Mouse (Mus musculus): ENCODE results near the gene Pfkfb4. TPM values are rescaled to one million over a fixed set of nuclear protein-coding genes. Genes with fewer than 3 reads are reported as not detected.
A peak's percentile ranks its signal among the peaks of the same experiment; 100 is the strongest.

Gene Pfkfb4
- 22.0 and 22.8 TPM in 2 replicates for polyA plus RNA-seq (2015; fragmentation: Nextera tagmentation; extraction: Ambion mirVana)

GRCm38 (mm10) chr9:108991428-108992084 is at the start of gene Pfkfb4:
Gene Pfkfb4, plus strand, starts transcription at chr9:108991778.
- ATAC-seq, result peak; percentile 97
- Histone ChIP-seq H3K4me2 (replicated peaks; ENCODE audit: low read depth, low read length) (peak within 1 kb of the TSS; percentile 73), H3K27ac (ENCODE audit: low read length) (peak within 1 kb of the TSS; percentile 86), H3K27me3 (replicated peaks; ENCODE audit: insufficient read depth, low read length) (no peaks in the 10 kb centered on the region), H3K36me3 (ENCODE audit: insufficient read depth, low read length) (no peaks in the 10 kb centered on the region), H3K9me3 (ENCODE audit: low read length) (no peaks in the 10 kb centered on the region), H3K9ac (replicated peaks; ENCODE audit: low read depth) (no peak within 1 kb of the TSS; the same call in 1 of the 2 replicates), H3K4me3 (ENCODE audit: low read depth, low read length) (peak within 1 kb of the TSS; percentile 47), H3K4me1 (ENCODE audit: insufficient read depth, low read depth, low read length) (peaks cover 8% of the 10 kb centered on the region; the same call in 1 of the 2 replicates)
- TF ChIP-seq CTCF (IDR thresholded peaks at IDR 0.05), result no peak
- peak; percentile 73 for TF ChIP-seq EP300 (IDR thresholded peaks at IDR 0.05)
- DNase-seq (ENCODE audit: low spot score), result peak; percentile 100
- WGBS, result under 1% methylated on average over 31 of the region's 31 CpGs

- no peak overlapping the region for H3K9ac ChIP-seq (replicated peaks; ENCODE audit: low read depth)
- TF ChIP-seq CTCF (IDR thresholded peaks at IDR 0.05), result no peak
- TF ChIP-seq EP300 (IDR thresholded peaks at IDR 0.05), result no peak
- 72% methylated on average over 9 of the region's 9 CpGs for WGBS
- H3K9me3 ChIP-seq (ENCODE audit: low read length), result no peaks in the 10 kb centered on the region
- DNase-seq (ENCODE audit: low spot score) (no peak), ATAC-seq (no peak)
- H3K27me3 ChIP-seq (replicated peaks; ENCODE audit: insufficient read depth, low read length), result no peaks in the 10 kb centered on the region
- H3K4me1 ChIP-seq (ENCODE audit: insufficient read depth, low read depth, low read length), result no peaks in the 10 kb centered on the region
- no peak overlapping the region for H3K4me3 ChIP-seq (ENCODE audit: low read depth, low read length)
- peaks cover 55% of the 10 kb centered on the region for H3K36me3 ChIP-seq (ENCODE audit: insufficient read depth, low read length)
- no peak overlapping the region for H3K27ac ChIP-seq (ENCODE audit: low read length)
- no peak overlapping the region for H3K4me2 ChIP-seq (replicated peaks; ENCODE audit: low read depth, low read length)
Measured at GRCm38 (mm10) chr9:108945111-108945510, 46.5 kb upstream of the Pfkfb4 start.

GRCm38 (mm10) chr9:108945608-108946007 is 46.0 kb upstream of the Pfkfb4 start:
- 87% methylated on average over 5 of the region's 5 CpGs for WGBS
- ATAC-seq, result no peak
- Histone ChIP-seq H3K4me3 (ENCODE audit: low read depth, low read length) (no peak overlapping the region), H3K27me3 (replicated peaks; ENCODE audit: insufficient read depth, low read length) (no peaks in the 10 kb centered on the region), H3K27ac (ENCODE audit: low read length) (no peak overlapping the region), H3K9me3 (ENCODE audit: low read length) (no peaks in the 10 kb centered on the region), H3K36me3 (ENCODE audit: insufficient read depth, low read length) (peaks cover 58% of the 10 kb centered on the region), H3K4me1 (ENCODE audit: insufficient read depth, low read depth, low read length) (no peaks in the 10 kb centered on the region), H3K9ac (replicated peaks; ENCODE audit: low read depth) (no peak overlapping the region), H3K4me2 (replicated peaks; ENCODE audit: low read depth, low read length) (no peak overlapping the region)
- no peak for TF ChIP-seq CTCF (IDR thresholded peaks at IDR 0.05)
- no peak for TF ChIP-seq EP300 (IDR thresholded peaks at IDR 0.05)
- no peak for DNase-seq (ENCODE audit: low spot score)

GRCm38 (mm10) chr9:108949231-108949966 is 42.2 kb upstream of the Pfkfb4 start:
- peak overlapping the region; percentile 59 for H3K27ac ChIP-seq (ENCODE audit: low read length)
- ATAC-seq, result peak; percentile 65
- H3K36me3 ChIP-seq (ENCODE audit: insufficient read depth, low read length), result peaks cover 43% of the 10 kb centered on the region
- H3K4me1 ChIP-seq (ENCODE audit: insufficient read depth, low read depth, low read length), result no peaks in the 10 kb centered on the region
- H3K9me3 ChIP-seq (ENCODE audit: low read length), result no peaks in the 10 kb centered on the region
- H3K9ac ChIP-seq (replicated peaks; ENCODE audit: low read depth), result no peak overlapping the region
- no peak overlapping the region for H3K4me2 ChIP-seq (replicated peaks; ENCODE audit: low read depth, low read length)
- 52% methylated on average over 13 of the region's 13 CpGs for WGBS
- TF ChIP-seq CTCF (IDR thresholded peaks at IDR 0.05) (no peak), EP300 (IDR thresholded peaks at IDR 0.05) (no peak)
- DNase-seq (ENCODE audit: low spot score), result peak; percentile 57
- H3K27me3 ChIP-seq (replicated peaks; ENCODE audit: insufficient read depth, low read length), result no peaks in the 10 kb centered on the region
- H3K4me3 ChIP-seq (ENCODE audit: low read depth, low read length), result no peak overlapping the region

- Histone ChIP-seq H3K4me1 (ENCODE audit: insufficient read depth, low read depth, low read length) (no peaks in the 10 kb centered on the region), H3K9ac (replicated peaks; ENCODE audit: low read depth) (no peak overlapping the region), H3K36me3 (ENCODE audit: insufficient read depth, low read length) (peaks cover 36% of the 10 kb centered on the region), H3K9me3 (ENCODE audit: low read length) (no peaks in the 10 kb centered on the region), H3K4me3 (ENCODE audit: low read depth, low read length) (no peak overlapping the region), H3K27ac (ENCODE audit: low read length) (peak overlapping the region; percentile 59), H3K27me3 (replicated peaks; ENCODE audit: insufficient read depth, low read length) (no peaks in the 10 kb centered on the region), H3K4me2 (replicated peaks; ENCODE audit: low read depth, low read length) (no peak overlapping the region)
- DNase-seq (ENCODE audit: low spot score) (no peak), ATAC-seq (peak; percentile 44; the same call in 1 of the 2 replicates)
- 77% methylated on average over 9 of the region's 9 CpGs for WGBS
- TF ChIP-seq CTCF (IDR thresholded peaks at IDR 0.05) (no peak), EP300 (IDR thresholded peaks at IDR 0.05) (no peak)
Measured at GRCm38 (mm10) chr9:108949967-108950728, 41.4 kb upstream of the Pfkfb4 start.

Measured in lung, postnatal 0 days (tissue).